ENCODE assay signal across 20 mouse cellular contexts in the genomic region with DNA sequence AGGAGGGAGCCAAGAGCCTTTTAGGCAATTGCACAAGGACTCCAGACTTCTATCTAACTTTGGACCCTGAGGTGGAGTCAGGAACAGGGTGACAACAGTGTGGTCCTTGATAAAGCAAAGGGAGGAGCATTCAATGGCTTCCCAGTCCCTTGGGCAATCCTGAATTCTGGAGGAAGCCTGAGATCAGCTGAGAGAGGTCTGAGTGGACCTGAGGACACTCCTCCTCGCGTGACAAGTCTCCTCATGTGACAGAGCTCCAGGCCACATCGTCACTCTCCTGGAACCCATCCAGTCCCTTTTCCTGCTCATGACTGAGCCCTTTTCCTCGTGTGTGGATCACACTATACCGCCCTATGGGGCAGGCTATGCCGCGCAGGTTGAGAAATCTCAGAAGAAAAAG. TPM values are rescaled to one million over a fixed set of nuclear protein-coding genes. Genes with fewer than 3 reads are reported as not detected.
DNase-seq lines count a peak whose midpoint lies in the region; ATAC-seq and TF ChIP-seq lines count a peak whose summit lies in the region.
"Had no signal": no experiment of that assay in that cellular context is flagged by ENCODE, and none has a peak within 500 bp of the region (broad histone marks: within the 10 kb centered on the region; RNA-seq: fewer than 3 reads in every experiment).

No protein-coding gene starts in this region.

- no peaks in the 10 kb centered on the region for H3K27me3 ChIP-seq in lung, embryonic 14.5 days (ENCODE audit: insufficient read depth, low read length)

- ATAC-seq in lung, embryonic 14.5 days (ENCODE audit: insufficient read depth) = no peak; the same call in 1 of the 2 replicates
- ATAC-seq: forebrain, postnatal 0 days; intestine, postnatal 0 days; liver, postnatal 0 days had no signal

- 69% methylated on average over 7 of the region's 7 CpGs for WGBS in lung, embryonic 14.5 days

- no peak overlapping the region for H3K4me3 ChIP-seq in gastrocnemius, adult 2 months
- no peak overlapping the region for H3K4me3 ChIP-seq in lung, embryonic 14.5 days (ENCODE audit: low read depth, low read length)
- H3K4me3 ChIP-seq: hindbrain, embryonic 13.5 days; limb, embryonic 15.5 days; midbrain, embryonic 12.5 days; myocyte had no signal

- TF ChIP-seq CTCF in gastrocnemius, adult 2 months (IDR thresholded peaks at IDR 0.05) = no peak
- TF ChIP-seq CTCF in lung, embryonic 14.5 days (IDR thresholded peaks at IDR 0.05; ENCODE audit: low read depth) = no peak

- H3K4me1 ChIP-seq in lung, embryonic 14.5 days (ENCODE audit: insufficient read depth) = no peaks in the 10 kb centered on the region
- H3K4me1 ChIP-seq: limb, embryonic 15.5 days; midbrain, embryonic 12.5 days had no signal

- no peak overlapping the region for H3K27ac ChIP-seq in gastrocnemius, adult 2 months
- no peak overlapping the region for H3K27ac ChIP-seq in lung, embryonic 14.5 days (ENCODE audit: low read depth)
- H3K27ac ChIP-seq: hindbrain, embryonic 13.5 days; limb, embryonic 15.5 days; midbrain, embryonic 12.5 days; stomach, postnatal 0 days had no signal

- no peaks in the 10 kb centered on the region for H3K36me3 ChIP-seq in lung, embryonic 14.5 days (ENCODE audit: insufficient read depth)
- H3K36me3 ChIP-seq: hindbrain, embryonic 13.5 days; limb, embryonic 15.5 days; midbrain, embryonic 12.5 days had no signal

- H3K9ac ChIP-seq in lung, embryonic 14.5 days = no peak overlapping the region
- H3K9ac ChIP-seq: forebrain, postnatal 0 days; hindbrain, embryonic 13.5 days; limb, embryonic 15.5 days; liver, postnatal 0 days; midbrain, embryonic 12.5 days had no signal

- H3K4me2 ChIP-seq in lung, embryonic 14.5 days = no peak overlapping the region
- H3K4me2 ChIP-seq: hindbrain, embryonic 13.5 days; limb, embryonic 15.5 days; midbrain, embryonic 12.5 days had no signal

- intact Hi-C loops in gastrocnemius, adult 2 months (cut with DNase I) = loop anchor here (2.0 kb wide), 1 partner anchor 101 kb away; no protein-coding TSS in a partner anchor
- intact Hi-C loops in gastrocnemius, postnatal 36 days (cut with DNase I) = loop anchor here (2.0 kb wide), 1 partner anchor 101 kb away; no protein-coding TSS in a partner anchor

- H3K9me3 ChIP-seq in lung, embryonic 14.5 days (ENCODE audit: low read depth, low read length) = no peaks in the 10 kb centered on the region
- H3K9me3 ChIP-seq: hindbrain, embryonic 13.5 days; limb, embryonic 15.5 days; midbrain, embryonic 12.5 days had no signal

- DNase-seq in gastrocnemius, adult 2 months = peak; percentile 20
- DNase-seq in gastrocnemius, postnatal 36 days = no peak
- DNase-seq in kidney, postnatal 25 days = peak; percentile 16 to 43
- DNase-seq in kidney, adult 18-20 months = no peak
- peak; percentile 12 for DNase-seq in lung, embryonic 14.5 days
- DNase-seq in left cerebral cortex, adult 8-10 months (ENCODE audit: low spot score in 2 of 2) = no peak
- no peak for DNase-seq in yolk sac, embryonic 10.5 days (ENCODE audit: low spot score)
- DNase-seq: cerebellum, postnatal 25 days; forebrain, postnatal 0 days; gastrocnemius, postnatal 10 days; liver, postnatal 0 days; thymus, postnatal 36 days had no signal

RNA-seq across cellular contexts. Expression of a gene that starts 1.7 kb away (rescaled TPM):
- total RNA-seq in gastrocnemius, adult 2 months (2021) = not detected
- not detected for total RNA-seq in gastrocnemius, postnatal 36 days (2021)
- polyA plus RNA-seq in lung, embryonic 14.5 days (2014; fragmentation: Nextera tagmentation; extraction: Ambion mirVana) = not detected in 2 replicates
- under 1 TPM; 0.17 to 0.59 (median 0.44) TPM for total RNA-seq in left cerebral cortex, adult 8-10 months (2022)
- total RNA-seq: gastrocnemius, postnatal 10 days had no signal
- polyA plus RNA-seq: embryonic facial prominence, embryonic 11.5 days; heart, embryonic 14.5 days; intestine, postnatal 0 days; limb, embryonic 15.5 days; liver, postnatal 0 days; myocyte; stomach, postnatal 0 days had no signal

RNA-seq across cellular contexts. Expression of a gene that starts 9.2 kb away (rescaled TPM):
- total RNA-seq in gastrocnemius, adult 2 months (2021) = not detected
- not detected for total RNA-seq in gastrocnemius, postnatal 36 days (2021)
- 0.20 TPM in 2 replicates for polyA plus RNA-seq in lung, embryonic 14.5 days (2014; fragmentation: Nextera tagmentation; extraction: Ambion mirVana)
- total RNA-seq in left cerebral cortex, adult 8-10 months (2022) = 1 to 10 TPM; 2.9 to 3.8 (median 3.1) TPM
- total RNA-seq: gastrocnemius, postnatal 10 days had no signal
- polyA plus RNA-seq: intestine, postnatal 0 days; liver, postnatal 0 days had no signal

RNA-seq across cellular contexts. Expression of a gene that starts 47.7 kb away (rescaled TPM):
- total RNA-seq in gastrocnemius, adult 2 months (2021) = 10 to 100 TPM; 12.9 to 14.3 TPM
- total RNA-seq in gastrocnemius, postnatal 36 days (2021) = 10 to 100 TPM; 11.5 to 12.3 TPM
- polyA plus RNA-seq in lung, embryonic 14.5 days (2014; fragmentation: Nextera tagmentation; extraction: Ambion mirVana) = 86.5 and 89.7 TPM in 2 replicates
- total RNA-seq in left cerebral cortex, adult 8-10 months (2022) = 10 to 100 TPM; 53.2 to 61.1 (median 58.7) TPM

RNA-seq across cellular contexts. Expression of a gene that starts 58.2 kb away (rescaled TPM):
- total RNA-seq in gastrocnemius, adult 2 months (2021) = 1 to 10 TPM; 5.8 to 8.1 TPM
- total RNA-seq in gastrocnemius, postnatal 36 days (2021) = 1 to 10 TPM; 5.6 to 5.9 TPM
- 32.8 and 36.3 TPM in 2 replicates for polyA plus RNA-seq in lung, embryonic 14.5 days (2014; fragmentation: Nextera tagmentation; extraction: Ambion mirVana)
- total RNA-seq in left cerebral cortex, adult 8-10 months (2022) = 10 to 100 TPM; 18.1 to 22.0 (median 19.1) TPM

Comparison
In these comparisons a context has a peak if more than half of its experiments do, and no peak if none do; other contexts are left out.
1. DNase-seq: peak in gastrocnemius, adult 2 months (single experiment), kidney, postnatal 25 days (2 of 2) and lung, embryonic 14.5 days (single experiment); none in gastrocnemius, postnatal 36 days (0 of 2), kidney, adult 18-20 months (single experiment), left cerebral cortex, adult 8-10 months (0 of 2) and yolk sac, embryonic 10.5 days (single experiment).